Mouse (Mus musculus): Measurements from ENCODE around the gene Faap100. TPM values are rescaled to one million over a fixed set of nuclear protein-coding genes. Genes with fewer than 3 reads are reported as not detected.
"Not testable (repeated sequence)": the region's sequence is repeated elsewhere in the genome, so short reads cannot be mapped to it uniquely, and the experiment has no call there.

Gene Faap100
- polyA plus RNA-seq (2015; fragmentation: Nextera tagmentation; extraction: Ambion mirVana), result 38.6 and 43.7 TPM in 2 replicates

DNA sequence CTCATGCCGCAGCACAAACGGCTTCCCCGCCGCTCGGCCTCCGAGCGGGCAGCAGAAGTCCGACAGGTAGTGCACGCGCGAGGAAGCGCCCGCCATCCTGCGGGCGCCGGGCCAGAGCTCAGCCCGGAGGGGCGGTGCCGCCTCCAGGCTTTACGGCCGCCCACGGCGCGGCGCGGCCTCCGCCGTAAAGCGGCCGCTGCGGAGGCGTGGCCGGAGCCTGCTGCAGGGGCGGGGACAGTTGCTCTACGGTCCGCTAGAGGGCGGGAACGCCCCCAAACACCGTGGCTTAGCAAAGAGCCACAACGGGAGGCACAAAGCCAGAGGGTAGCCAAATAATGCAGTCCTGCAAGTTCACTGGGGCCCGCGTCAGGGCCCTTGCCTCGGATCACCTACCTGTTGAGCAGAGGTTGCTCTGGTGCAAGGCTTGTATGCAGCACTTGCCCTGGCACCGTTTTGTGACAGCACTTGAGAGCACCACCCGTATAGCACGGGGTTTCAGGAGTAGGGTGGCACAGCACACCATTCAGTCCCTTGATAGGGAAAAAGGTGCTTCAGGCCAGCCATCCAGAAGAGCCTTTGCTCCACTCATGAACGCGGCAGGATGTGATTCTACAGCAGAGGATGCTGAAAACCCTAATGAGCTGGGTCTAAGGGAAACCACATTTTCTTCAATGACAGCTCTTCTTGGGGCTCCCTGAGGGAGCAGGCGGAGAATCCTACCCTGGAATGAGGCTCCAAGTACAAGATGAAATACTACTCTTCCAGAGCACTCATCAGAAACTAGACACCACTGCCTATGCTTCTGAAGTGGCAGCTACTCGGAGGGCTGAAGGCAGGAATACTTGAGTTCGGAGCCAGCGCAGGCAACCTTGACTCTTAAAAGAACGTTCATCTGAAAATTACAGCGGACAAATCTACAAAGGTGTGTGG is at the start of gene Faap100:
Gene Faap100 (minus strand): TSS at position 154 of the 930 bp plus-strand sequence.
- Histone ChIP-seq H3K4me1 (peaks cover 34% of the 10 kb centered on the region), H3K27me3 (no peaks in the 10 kb centered on the region), H3K4me2 (peak within 1 kb of the TSS; percentile 96), H3K9ac (peak within 1 kb of the TSS; percentile 87), H3K9me3 (no peaks in the 10 kb centered on the region), H3K27ac (peak within 1 kb of the TSS; percentile 90), H3K4me3 (peak within 1 kb of the TSS; percentile 81), H3K36me3 (peaks cover 73% of the 10 kb centered on the region)
- ATAC-seq (ENCODE audit: insufficient number of reproducible peaks, insufficient read depth, low FRiP score, low TSS enrichment, low read depth), result peak; percentile 85
- 5% methylated on average over 54 of the region's 54 CpGs for WGBS

- Histone ChIP-seq H3K27me3 (no peaks in the 10 kb centered on the region), H3K9me3 (no peaks in the 10 kb centered on the region), H3K4me1 (no peaks in the 10 kb centered on the region), H3K27ac (no peak overlapping the region), H3K4me2 (no peak overlapping the region), H3K36me3 (peaks cover 77% of the 10 kb centered on the region), H3K9ac (no peak overlapping the region), H3K4me3 (no peak overlapping the region)
- ATAC-seq (ENCODE audit: insufficient number of reproducible peaks, insufficient read depth, low FRiP score, low TSS enrichment, low read depth), result no peak
- 93% methylated on average over 3 of the region's 3 CpGs for WGBS
Observed at GRCm38 (mm10) chr11:120426727-120427126, 48.2 kb upstream of the Faap100 start.

- ATAC-seq (ENCODE audit: insufficient number of reproducible peaks, insufficient read depth, low FRiP score, low TSS enrichment, low read depth), result no peak
- H3K9me3 ChIP-seq, result no peaks in the 10 kb centered on the region
- WGBS, result 69% methylated on average over 9 of the region's 9 CpGs
- no peak overlapping the region for H3K9ac ChIP-seq
- H3K4me3 ChIP-seq, result no peak overlapping the region
- no peaks in the 10 kb centered on the region for H3K4me1 ChIP-seq
- H3K27me3 ChIP-seq, result no peaks in the 10 kb centered on the region
- no peak overlapping the region for H3K27ac ChIP-seq
- H3K36me3 ChIP-seq, result peaks cover 86% of the 10 kb centered on the region
- no peak overlapping the region for H3K4me2 ChIP-seq
Observed at GRCm38 (mm10) chr11:120423569-120424295, 45.2 kb upstream of the Faap100 start.

- Histone ChIP-seq H3K27ac (no peak overlapping the region), H3K4me3 (no peak overlapping the region), H3K9me3 (no peaks in the 10 kb centered on the region), H3K27me3 (no peaks in the 10 kb centered on the region), H3K9ac (no peak overlapping the region), H3K4me2 (no peak overlapping the region), H3K36me3 (peaks cover 86% of the 10 kb centered on the region), H3K4me1 (no peaks in the 10 kb centered on the region)
- no peak for ATAC-seq (ENCODE audit: insufficient number of reproducible peaks, insufficient read depth, low FRiP score, low TSS enrichment, low read depth)
- 89% methylated on average over 13 of the region's 13 CpGs for WGBS
Observed at GRCm38 (mm10) chr11:120422651-120423568, 44.3 kb upstream of the Faap100 start.

- Histone ChIP-seq H3K4me1 (no peaks in the 10 kb centered on the region), H3K36me3 (peaks cover 94% of the 10 kb centered on the region), H3K27me3 (no peaks in the 10 kb centered on the region), H3K4me2 (no peak overlapping the region), H3K9me3 (no peaks in the 10 kb centered on the region), H3K4me3 (no peak overlapping the region), H3K9ac (no peak overlapping the region), H3K27ac (no peak overlapping the region)
- no peak for ATAC-seq (ENCODE audit: insufficient number of reproducible peaks, insufficient read depth, low FRiP score, low TSS enrichment, low read depth)
- 88% methylated on average over 1 of the region's 1 CpGs for WGBS
Observed at GRCm38 (mm10) chr11:120418592-120418991, 40.0 kb upstream of the Faap100 start.

DNA sequence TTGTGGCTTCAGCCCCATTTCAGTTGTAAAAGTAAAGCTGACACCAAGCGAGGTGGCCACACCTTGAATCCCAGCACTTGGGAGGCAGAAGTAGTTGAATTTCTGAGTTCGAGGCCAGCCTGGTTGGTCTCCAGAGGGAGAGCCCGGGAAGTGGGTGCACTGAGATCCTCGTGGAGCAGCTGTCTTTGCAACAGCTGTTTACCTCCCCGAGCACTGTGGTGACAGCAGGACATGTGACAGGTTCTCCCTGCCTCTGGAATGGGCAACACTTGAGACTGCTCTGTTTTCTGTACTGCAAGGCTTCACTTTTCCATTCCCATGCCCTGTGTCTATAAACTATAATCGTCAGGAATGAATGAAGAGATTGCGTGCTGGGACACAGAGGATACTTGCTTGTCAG is 39.3 kb upstream of the Faap100 start:
- no peak overlapping the region for H3K4me2 ChIP-seq
- H3K27ac ChIP-seq, result no peak overlapping the region
- no peak overlapping the region for H3K4me3 ChIP-seq
- H3K9ac ChIP-seq, result no peak overlapping the region
- no peaks in the 10 kb centered on the region for H3K4me1 ChIP-seq
- no peak for ATAC-seq (ENCODE audit: insufficient number of reproducible peaks, insufficient read depth, low FRiP score, low TSS enrichment, low read depth)
- no peaks in the 10 kb centered on the region for H3K9me3 ChIP-seq
- peaks cover 93% of the 10 kb centered on the region for H3K36me3 ChIP-seq
- 90% methylated on average over 7 of the region's 7 CpGs for WGBS
- H3K27me3 ChIP-seq, result no peaks in the 10 kb centered on the region

DNA sequence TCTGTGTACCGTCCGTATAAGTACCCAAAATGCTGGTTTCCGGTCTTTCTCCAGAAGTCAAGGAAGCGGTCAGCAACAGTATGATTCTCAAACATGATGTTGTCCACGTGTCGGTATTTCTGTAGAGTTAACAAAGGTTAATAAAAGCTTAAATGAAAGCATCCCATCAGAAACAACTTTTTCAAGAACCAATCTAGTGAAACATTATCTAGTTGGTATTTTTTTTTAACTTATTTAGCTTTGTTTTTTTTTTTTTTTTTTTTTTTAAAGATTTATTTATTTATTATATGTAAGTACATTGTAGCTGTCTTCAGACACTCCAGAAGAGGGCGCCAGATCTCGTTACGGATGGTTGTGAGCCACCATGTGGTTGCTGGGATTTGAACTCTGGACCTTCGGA is 35.1 kb upstream of the Faap100 start:
- H3K4me1 ChIP-seq; H3K9me3 ChIP-seq; H3K9ac ChIP-seq; ATAC-seq (ENCODE audit: insufficient number of reproducible peaks, insufficient read depth, low FRiP score, low TSS enrichment, low read depth); H3K27ac ChIP-seq; H3K4me2 ChIP-seq; H3K27me3 ChIP-seq; H3K4me3 ChIP-seq: not testable (repeated sequence)
- H3K36me3 ChIP-seq, result peaks cover 94% of the 10 kb centered on the region
- WGBS, result 89% methylated on average over 9 of the region's 10 CpGs

GRCm38 (mm10) chr11:120406445-120406844 is 27.9 kb upstream of the Faap100 start:
- no peak for ATAC-seq (ENCODE audit: insufficient number of reproducible peaks, insufficient read depth, low FRiP score, low TSS enrichment, low read depth)
- peaks cover 96% of the 10 kb centered on the region for H3K36me3 ChIP-seq

GRCm38 (mm10) chr11:120405867-120406266 is 27.3 kb upstream of the Faap100 start:
- no peak overlapping the region for H3K9ac ChIP-seq
- 96% methylated on average over 3 of the region's 3 CpGs for WGBS
- no peak overlapping the region for H3K27ac ChIP-seq
- H3K27me3 ChIP-seq, result no peaks in the 10 kb centered on the region
- no peaks in the 10 kb centered on the region for H3K9me3 ChIP-seq
- peaks cover 96% of the 10 kb centered on the region for H3K36me3 ChIP-seq
- no peaks in the 10 kb centered on the region for H3K4me1 ChIP-seq
- no peak overlapping the region for H3K4me2 ChIP-seq
- no peak for ATAC-seq (ENCODE audit: insufficient number of reproducible peaks, insufficient read depth, low FRiP score, low TSS enrichment, low read depth)
- H3K4me3 ChIP-seq, result no peak overlapping the region

More at GRCm38 (mm10) chr11:120406445-120406844, 27.9 kb upstream of the Faap100 start:
- no peak overlapping the region for H3K27ac ChIP-seq
- H3K4me1 ChIP-seq, result no peaks in the 10 kb centered on the region
- no peak overlapping the region for H3K4me3 ChIP-seq
- no peaks in the 10 kb centered on the region for H3K9me3 ChIP-seq
- no peak overlapping the region for H3K9ac ChIP-seq
- H3K27me3 ChIP-seq, result no peaks in the 10 kb centered on the region
- 85% methylated on average over 1 of the region's 1 CpGs for WGBS
- H3K4me2 ChIP-seq, result no peak overlapping the region

- H3K27me3 ChIP-seq, result no peaks in the 10 kb centered on the region
- H3K4me2 ChIP-seq, result no peak overlapping the region
- H3K27ac ChIP-seq, result no peak overlapping the region
- H3K9ac ChIP-seq, result no peak overlapping the region
- H3K36me3 ChIP-seq, result peaks cover 96% of the 10 kb centered on the region
- 97% methylated on average over 1 of the region's 1 CpGs for WGBS
- H3K9me3 ChIP-seq, result no peaks in the 10 kb centered on the region
- no peaks in the 10 kb centered on the region for H3K4me1 ChIP-seq
- ATAC-seq (ENCODE audit: insufficient number of reproducible peaks, insufficient read depth, low FRiP score, low TSS enrichment, low read depth), result no peak
- no peak overlapping the region for H3K4me3 ChIP-seq
Observed at GRCm38 (mm10) chr11:120404814-120405213, 26.2 kb upstream of the Faap100 start.

DNA sequence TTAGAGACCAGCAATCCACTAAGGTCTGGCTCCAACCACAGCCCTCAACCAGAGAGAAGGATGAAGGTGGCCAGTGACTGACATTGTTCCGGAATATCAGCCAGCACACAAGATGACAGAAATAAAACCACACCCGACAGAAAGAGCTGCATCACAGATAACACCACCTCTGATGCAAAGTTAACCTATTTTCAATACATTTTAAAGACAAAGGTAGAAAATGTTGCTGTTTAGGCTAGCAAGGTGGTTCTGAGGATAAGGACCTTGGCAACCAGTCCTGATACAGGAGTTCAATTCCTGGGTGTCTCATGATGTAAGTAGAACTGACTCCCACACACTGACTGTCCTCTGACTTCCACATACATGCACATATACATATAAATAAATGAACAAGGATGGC is 20.8 kb upstream of the Faap100 start:
- Histone ChIP-seq H3K4me1 (no peaks in the 10 kb centered on the region), H3K9me3 (no peaks in the 10 kb centered on the region), H3K27ac (no peak overlapping the region), H3K36me3 (peaks cover 92% of the 10 kb centered on the region), H3K4me2 (no peak overlapping the region), H3K9ac (no peak overlapping the region), H3K4me3 (no peak overlapping the region), H3K27me3 (no peaks in the 10 kb centered on the region)
- 94% methylated on average over 2 of the region's 2 CpGs for WGBS
- no peak for ATAC-seq (ENCODE audit: insufficient number of reproducible peaks, insufficient read depth, low FRiP score, low TSS enrichment, low read depth)
